Mouse (Mus musculus): Measurements from ENCODE around the gene Car14. TPM values are rescaled to one million over a fixed set of nuclear protein-coding genes. Genes with fewer than 3 reads are reported as not detected.

Car14 gene
- polyA plus RNA-seq, 1 experiment from 2014 or later = 36.8 TPM

GRCm38 (mm10) chr3:95882816-95883425 lies 21.6 kb downstream of the Car14 start:
- no peaks in the 10 kb centered on the region for H3K27me3 ChIP-seq
- peak overlapping the region; percentile 58 for H3K4me3 ChIP-seq
- ATAC-seq (ENCODE audit: low FRiP score, low read depth) = no peak
- H3K9me3 ChIP-seq = no peaks in the 10 kb centered on the region
- WGBS = 2% methylated on average over 24 of the region's 24 CpGs
- no peaks in the 10 kb centered on the region for H3K36me3 ChIP-seq
- H3K9ac ChIP-seq = peak overlapping the region; percentile 60
- peak overlapping the region; percentile 100 for H3K4me2 ChIP-seq (replicated peaks)
- H3K27ac ChIP-seq = no peak overlapping the region
- peaks cover 16% of the 10 kb centered on the region for H3K4me1 ChIP-seq

GRCm38 (mm10) chr3:95881979-95882815 lies 22.3 kb downstream of the Car14 start, which contains the start of gene Ciart:
Ciart (minus strand) TSS chr3:95882251.
- H3K4me1 ChIP-seq = peaks cover 16% of the 10 kb centered on the region
- peak within 1 kb of the TSS; percentile 63 for H3K9ac ChIP-seq
- peak; percentile 100 for ATAC-seq (ENCODE audit: low FRiP score, low read depth)
- no peak within 1 kb of the TSS for H3K27ac ChIP-seq
- under 1% methylated on average over 66 of the region's 66 CpGs for WGBS
- H3K27me3 ChIP-seq = no peaks in the 10 kb centered on the region
- peak within 1 kb of the TSS; percentile 100 for H3K4me2 ChIP-seq (replicated peaks)
- H3K4me3 ChIP-seq = peak within 1 kb of the TSS; percentile 58
- H3K36me3 ChIP-seq = no peaks in the 10 kb centered on the region
- no peaks in the 10 kb centered on the region for H3K9me3 ChIP-seq

GRCm38 (mm10) chr3:95879063-95879462 lies 25.4 kb downstream of the Car14 start:
- Histone ChIP-seq H3K27ac (no peak overlapping the region), H3K9ac (no peak overlapping the region), H3K4me2 (replicated peaks) (no peak overlapping the region), H3K36me3 (no peaks in the 10 kb centered on the region), H3K27me3 (no peaks in the 10 kb centered on the region), H3K4me1 (peaks cover 16% of the 10 kb centered on the region), H3K9me3 (no peaks in the 10 kb centered on the region), H3K4me3 (no peak overlapping the region)
- 85% methylated on average over 4 of the region's 4 CpGs for WGBS
- no peak for ATAC-seq (ENCODE audit: low FRiP score, low read depth)

- Histone ChIP-seq H3K9ac (peak overlapping the region; percentile 83), H3K4me1 (peaks cover 15% of the 10 kb centered on the region), H3K36me3 (peaks cover 29% of the 10 kb centered on the region), H3K9me3 (no peaks in the 10 kb centered on the region), H3K4me3 (peak overlapping the region; percentile 73), H3K27ac (no peak overlapping the region), H3K4me2 (replicated peaks) (peak overlapping the region; percentile 74), H3K27me3 (no peaks in the 10 kb centered on the region)
- 59% methylated on average over 7 of the region's 7 CpGs for WGBS
- ATAC-seq (ENCODE audit: low FRiP score, low read depth) = no peak
Observed at GRCm38 (mm10) chr3:95872048-95872447, 32.4 kb downstream of the Car14 start.

- WGBS = under 1% methylated on average over 33 of the region's 33 CpGs
- Histone ChIP-seq H3K4me2 (replicated peaks) (peak within 1 kb of the TSS; percentile 74), H3K4me3 (peak within 1 kb of the TSS; percentile 73), H3K27ac (peak within 1 kb of the TSS; percentile 73), H3K4me1 (peaks cover 15% of the 10 kb centered on the region), H3K9ac (peak within 1 kb of the TSS; percentile 83), H3K9me3 (no peaks in the 10 kb centered on the region), H3K27me3 (no peaks in the 10 kb centered on the region), H3K36me3 (peaks cover 33% of the 10 kb centered on the region)
- ATAC-seq (ENCODE audit: low FRiP score, low read depth) = peak; percentile 95
Observed at GRCm38 (mm10) chr3:95871392-95871867, 33.1 kb downstream of the Car14 start, which contains the start of gene Mrps21. Mrps21 (minus strand) TSS chr3:95871519.

GRCm38 (mm10) chr3:95870976-95871375 lies 33.5 kb downstream of the Car14 start:
- H3K9ac ChIP-seq = peak overlapping the region; percentile 83
- peaks cover 37% of the 10 kb centered on the region for H3K36me3 ChIP-seq
- H3K9me3 ChIP-seq = no peaks in the 10 kb centered on the region
- H3K4me3 ChIP-seq = peak overlapping the region; percentile 73
- 5% methylated on average over 15 of the region's 15 CpGs for WGBS
- no peaks in the 10 kb centered on the region for H3K27me3 ChIP-seq
- H3K4me2 ChIP-seq (replicated peaks) = peak overlapping the region; percentile 74
- H3K27ac ChIP-seq = peak overlapping the region; percentile 73
- peak; percentile 51 for ATAC-seq (ENCODE audit: low FRiP score, low read depth)
- H3K4me1 ChIP-seq = peaks cover 15% of the 10 kb centered on the region

GRCm38 (mm10) chr3:95867408-95867807 lies 37.1 kb downstream of the Car14 start:
- peaks cover 64% of the 10 kb centered on the region for H3K36me3 ChIP-seq
- 91% methylated on average over 2 of the region's 2 CpGs for WGBS

GRCm38 (mm10) chr3:95866071-95866470 lies 38.4 kb downstream of the Car14 start:
- Histone ChIP-seq H3K36me3 (peaks cover 68% of the 10 kb centered on the region), H3K27me3 (no peaks in the 10 kb centered on the region), H3K4me3 (no peak overlapping the region), H3K9ac (no peak overlapping the region), H3K27ac (no peak overlapping the region), H3K9me3 (no peaks in the 10 kb centered on the region), H3K4me2 (replicated peaks) (no peak overlapping the region), H3K4me1 (peaks cover 7% of the 10 kb centered on the region)
- 84% methylated on average over 5 of the region's 5 CpGs for WGBS
- ATAC-seq (ENCODE audit: low FRiP score, low read depth) = no peak

More at GRCm38 (mm10) chr3:95867408-95867807, 37.1 kb downstream of the Car14 start:
- Histone ChIP-seq H3K4me3 (no peak overlapping the region), H3K4me1 (peaks cover 13% of the 10 kb centered on the region), H3K9ac (no peak overlapping the region), H3K27ac (no peak overlapping the region), H3K4me2 (replicated peaks) (no peak overlapping the region), H3K27me3 (no peaks in the 10 kb centered on the region), H3K9me3 (no peaks in the 10 kb centered on the region)
- ATAC-seq (ENCODE audit: low FRiP score, low read depth) = no peak

- H3K27ac ChIP-seq = no peak overlapping the region
- 87% methylated on average over 20 of the region's 20 CpGs for WGBS
- H3K9ac ChIP-seq = no peak overlapping the region
- peaks cover 4% of the 10 kb centered on the region for H3K4me1 ChIP-seq
- no peaks in the 10 kb centered on the region for H3K27me3 ChIP-seq
- H3K36me3 ChIP-seq = peaks cover 68% of the 10 kb centered on the region
- H3K4me2 ChIP-seq (replicated peaks) = no peak overlapping the region
- no peak for ATAC-seq (ENCODE audit: low FRiP score, low read depth)
- no peaks in the 10 kb centered on the region for H3K9me3 ChIP-seq
- no peak overlapping the region for H3K4me3 ChIP-seq
Observed at GRCm38 (mm10) chr3:95865571-95865970, 38.9 kb downstream of the Car14 start.

- 79% methylated on average over 5 of the region's 5 CpGs for WGBS
- Histone ChIP-seq H3K27me3 (no peaks in the 10 kb centered on the region), H3K9ac (no peak overlapping the region), H3K36me3 (peaks cover 65% of the 10 kb centered on the region), H3K4me1 (no peaks in the 10 kb centered on the region), H3K4me2 (replicated peaks) (no peak overlapping the region), H3K4me3 (no peak overlapping the region), H3K9me3 (no peaks in the 10 kb centered on the region), H3K27ac (no peak overlapping the region)
- ATAC-seq (ENCODE audit: low FRiP score, low read depth) = no peak
Observed at GRCm38 (mm10) chr3:95865050-95865449, 39.4 kb downstream of the Car14 start.

GRCm38 (mm10) chr3:95863578-95863977 lies 40.9 kb downstream of the Car14 start:
- Histone ChIP-seq H3K9me3 (no peaks in the 10 kb centered on the region), H3K27ac (no peak overlapping the region), H3K27me3 (no peaks in the 10 kb centered on the region), H3K9ac (no peak overlapping the region), H3K4me3 (no peak overlapping the region), H3K36me3 (peaks cover 51% of the 10 kb centered on the region), H3K4me2 (replicated peaks) (no peak overlapping the region), H3K4me1 (no peaks in the 10 kb centered on the region)
- 77% methylated on average over 7 of the region's 7 CpGs for WGBS
- ATAC-seq (ENCODE audit: low FRiP score, low read depth) = no peak

GRCm38 (mm10) chr3:95861796-95862195 lies 42.7 kb downstream of the Car14 start:
- peak; percentile 44; the same call in 1 of the 2 replicates for ATAC-seq (ENCODE audit: low FRiP score, low read depth)
- Histone ChIP-seq H3K4me1 (no peaks in the 10 kb centered on the region), H3K36me3 (peaks cover 37% of the 10 kb centered on the region), H3K9ac (no peak overlapping the region), H3K4me2 (replicated peaks) (no peak overlapping the region), H3K9me3 (no peaks in the 10 kb centered on the region), H3K4me3 (no peak overlapping the region), H3K27me3 (no peaks in the 10 kb centered on the region), H3K27ac (no peak overlapping the region)
- WGBS = 49% methylated on average over 2 of the region's 2 CpGs
